In the genomic region with DNA sequence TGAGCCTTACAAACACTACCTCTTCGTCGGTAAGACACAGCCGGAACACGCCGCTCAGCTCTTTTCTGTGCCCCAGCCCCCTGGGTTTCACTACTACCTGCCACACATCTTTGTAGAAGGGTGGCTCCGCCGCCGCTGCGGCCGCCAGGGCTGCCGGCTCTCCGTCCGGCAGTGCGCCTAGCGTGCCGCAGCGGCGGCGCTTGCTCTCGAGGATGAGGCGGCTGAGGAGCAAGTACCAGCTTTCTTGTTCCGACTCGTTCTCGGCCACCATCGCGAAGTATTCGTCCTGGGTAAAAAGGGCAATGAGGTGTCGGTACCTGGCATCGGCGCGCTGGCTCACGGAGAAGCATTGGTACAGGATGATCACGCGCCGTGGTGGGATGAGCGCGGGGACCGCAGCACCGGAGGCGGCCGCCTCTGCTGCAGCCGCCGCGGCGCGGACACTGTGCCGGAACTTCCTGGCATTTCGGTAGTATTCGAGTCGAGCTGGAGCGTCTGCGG, we compare ENCODE assay signal across 8 mouse cellular contexts. TPM values are rescaled to one million over a fixed set of nuclear protein-coding genes. Genes with fewer than 3 reads are reported as not detected.
DNase-seq lines count a peak whose midpoint lies in the region; ATAC-seq and TF ChIP-seq lines count a peak whose summit lies in the region.

No protein-coding gene starts in this region.

- H3K27ac ChIP-seq in left cerebral cortex, adult 2 months: no peak overlapping the region
- H3K27ac ChIP-seq in embryonic facial prominence, embryonic 10.5 days (replicated peaks): no peak overlapping the region
- H3K27ac ChIP-seq in intestine, embryonic 14.5 days (ENCODE audit: low read depth): no peak overlapping the region
- H3K27ac ChIP-seq in neural tube, embryonic 11.5 days (ENCODE audit: low read depth, low read length): no peak overlapping the region

- no peaks in the 10 kb centered on the region for H3K9me3 ChIP-seq in embryonic facial prominence, embryonic 10.5 days
- no peaks in the 10 kb centered on the region for H3K9me3 ChIP-seq in intestine, embryonic 14.5 days (ENCODE audit: control insufficient read depth, low read length)
- no peaks in the 10 kb centered on the region for H3K9me3 ChIP-seq in neural tube, embryonic 11.5 days (ENCODE audit: control insufficient read depth, low read length)

- ATAC-seq in intestine, embryonic 14.5 days (replicated peaks; ENCODE audit: low FRiP score, low TSS enrichment, low read depth): 0 out of 2 replicates have a peak, but pooled peaks have one; percentile 38
- ATAC-seq in neural tube, embryonic 11.5 days (ENCODE audit: insufficient read depth, low FRiP score, low TSS enrichment): peak; percentile 25; the same call in 1 of the 2 replicates

- no peaks in the 10 kb centered on the region for H3K36me3 ChIP-seq in embryonic facial prominence, embryonic 10.5 days (replicated peaks)
- no peaks in the 10 kb centered on the region for H3K36me3 ChIP-seq in intestine, embryonic 14.5 days (ENCODE audit: control insufficient read depth, insufficient read depth, low read length)
- H3K36me3 ChIP-seq in neural tube, embryonic 11.5 days (ENCODE audit: control insufficient read depth, insufficient read depth, low read length): no peaks in the 10 kb centered on the region

- H3K9ac ChIP-seq in intestine, embryonic 14.5 days (ENCODE audit: low read length): no peak overlapping the region
- H3K9ac ChIP-seq in neural tube, embryonic 11.5 days (ENCODE audit: low read length): no peak overlapping the region

- H3K4me2 ChIP-seq in intestine, embryonic 14.5 days (ENCODE audit: low read length): peak overlapping the region; percentile 52
- H3K4me2 ChIP-seq in neural tube, embryonic 11.5 days (ENCODE audit: low read depth): peak overlapping the region; percentile 41

- 20% methylated on average over 52 of the region's 52 CpGs for WGBS in embryonic facial prominence, embryonic 10.5 days
- WGBS in intestine, embryonic 14.5 days: 22% methylated on average over 46 of the region's 52 CpGs
- 14% methylated on average over 41 of the region's 52 CpGs for WGBS in neural tube, embryonic 11.5 days

- intact Hi-C loops in left cerebral cortex, adult 2 months (cut with DNase I): no loop called here

- H3K27me3 ChIP-seq in embryonic facial prominence, embryonic 10.5 days (replicated peaks; ENCODE audit: low read depth, poor library complexity, severe bottlenecking): peaks cover 88% of the 10 kb centered on the region
- H3K27me3 ChIP-seq in intestine, embryonic 14.5 days (replicated peaks; ENCODE audit: control insufficient read depth, insufficient read depth, low read length): peaks cover 81% of the 10 kb centered on the region
- H3K27me3 ChIP-seq in neural tube, embryonic 11.5 days (ENCODE audit: control insufficient read depth, insufficient read depth, low read length): peaks cover 57% of the 10 kb centered on the region

- no peak for TF ChIP-seq CTCF in left cerebral cortex, adult 2 months (IDR thresholded peaks at IDR 0.05)

- no peaks in the 10 kb centered on the region for H3K4me1 ChIP-seq in embryonic facial prominence, embryonic 10.5 days
- H3K4me1 ChIP-seq in intestine, embryonic 14.5 days (replicated peaks; ENCODE audit: control insufficient read depth, insufficient read depth, low read length): peaks cover 4% of the 10 kb centered on the region; the same call in 1 of the 2 replicates
- no peaks in the 10 kb centered on the region for H3K4me1 ChIP-seq in neural tube, embryonic 11.5 days (ENCODE audit: control insufficient read depth, insufficient read depth, low read length)

- 0 out of 2 replicates have a peak overlapping the region, but pooled peaks have one; percentile 9 for H3K4me3 ChIP-seq in left cerebral cortex, adult 2 months
- peak overlapping the region; percentile 57 for H3K4me3 ChIP-seq in embryonic facial prominence, embryonic 10.5 days
- peak overlapping the region; percentile 29 for H3K4me3 ChIP-seq in intestine, embryonic 14.5 days (ENCODE audit: low read depth, low read length)
- H3K4me3 ChIP-seq in neural tube, embryonic 11.5 days (ENCODE audit: low read depth, low read length): peak overlapping the region; percentile 37

- DNase-seq in left cerebral cortex, adult 2 months (ENCODE audit: extremely low spot score in 1 of 2, low spot score in 2 of 2): peak; percentile 7 to 15
- DNase-seq in left cerebral cortex, adult 8-10 months (ENCODE audit: low spot score in 2 of 2): no peak
- DNase-seq in embryonic facial prominence, embryonic 10.5 days (ENCODE audit: low spot score): peak; percentile 42
- DNase-seq in intestine, embryonic 14.5 days (ENCODE audit: low spot score): peak; percentile 62
- peak; percentile 25 for DNase-seq in neural tube, embryonic 11.5 days (ENCODE audit: low spot score)
- no peak for DNase-seq in MN1 (ENCODE audit: low spot score)
- DNase-seq in layer of hippocampus, adult 18-20 months (ENCODE audit: low spot score in 2 of 2): no peak
- no peak for DNase-seq in layer of hippocampus, adult 9-11 months

RNA-seq across cellular contexts. Expression of gene Irs4, which starts 0.6 kb away (rescaled TPM):
- 1 to 10 TPM in 1 of 2 experiments, under 1 TPM in 1; 0.38 to 1.0 TPM for total RNA-seq in left cerebral cortex, adult 2 months (2021)
- 1 to 10 TPM in 3 of 4 experiments, under 1 TPM in 1; 0.57 to 2.0 (median 1.5) TPM for total RNA-seq in left cerebral cortex, adult 8-10 months (2022)
- polyA plus RNA-seq in embryonic facial prominence, embryonic 10.5 days (2016; fragmentation: Nextera tagmentation; extraction: Ambion mirVana): 3.3 and 3.8 TPM in 2 replicates
- 0.38 and 0.49 TPM in 2 replicates for polyA plus RNA-seq in intestine, embryonic 14.5 days (2014; fragmentation: Nextera tagmentation; extraction: Ambion mirVana)
- 0.32 and 0.53 TPM in 2 replicates for polyA plus RNA-seq in neural tube, embryonic 11.5 days (2014; fragmentation: Nextera tagmentation; extraction: Ambion mirVana)
- under 1 TPM; 0.15 to 0.20 TPM for total RNA-seq in layer of hippocampus, adult 18-20 months (2021)

Comparison
In these comparisons a context has a peak if more than half of its experiments do, and no peak if none do; other contexts are left out.
1. DNase-seq: peak in left cerebral cortex, adult 2 months (2 of 2), embryonic facial prominence, embryonic 10.5 days (single experiment), intestine, embryonic 14.5 days (single experiment) and neural tube, embryonic 11.5 days (single experiment); none in left cerebral cortex, adult 8-10 months (0 of 2), MN1 (single experiment), layer of hippocampus, adult 18-20 months (0 of 2) and layer of hippocampus, adult 9-11 months (single experiment).
2. Peak in every context shown above with its lines, with median percentiles within 50 percentile points of each other: H3K4me3 ChIP-seq.